Mouse (Mus musculus) stomach, postnatal 0 days (tissue): ENCODE results near the gene Rad17. TPM values are rescaled to one million over a fixed set of nuclear protein-coding genes. Genes with fewer than 3 reads are reported as not detected.

Experiments used
- ATAC-seq: fragments of 200-750 bp; cut with Nextera tagmentation; 2 replicates; pipeline ENCODE4 v1.8.0; 2017; ENCODE audit not compliant: low FRiP score, low TSS enrichment
- DNase-seq: peaks from one replicate; pipeline ENCODE4 v3.0.0-alpha.2; 2016; ENCODE audit warnings: low spot score
- H3K27ac ChIP-seq: fragments of 300-500 bp; sonication (generic); replicated peaks from 2 replicates; pipeline ENCODE4 v1.5.1; 2014; ENCODE audit warnings: mild to moderate bottlenecking, control low read depth
- H3K27me3 ChIP-seq: fragments of 300-500 bp; sonication (generic); 2 replicates; pipeline ENCODE4 v1.6.1; 2014; ENCODE audit warnings: low read length; ENCODE audit not compliant: control insufficient read depth, insufficient read depth
- H3K36me3 ChIP-seq: fragments of 300-500 bp; sonication (generic); 2 replicates; pipeline ENCODE4 v1.6.1; 2014; ENCODE audit warnings: low read length, mixed read lengths; ENCODE audit not compliant: control insufficient read depth, insufficient read depth
- H3K4me1 ChIP-seq: fragments of 300-500 bp; sonication (generic); replicated peaks from 2 replicates; pipeline ENCODE4 v1.6.1; 2014; ENCODE audit warnings: antibody characterized with exemption; ENCODE audit not compliant: control insufficient read depth, insufficient read depth
- H3K4me2 ChIP-seq: fragments of 300-500 bp; sonication (generic); replicated peaks from 2 replicates; pipeline ENCODE4 v1.6.1; 2014; ENCODE audit warnings: low read depth, mild to moderate bottlenecking, control low read depth, moderate library complexity
- H3K4me3 ChIP-seq: fragments of 300-500 bp; sonication (generic); 2 replicates; pipeline ENCODE4 v1.5.1; 2014; ENCODE audit warnings: low read depth, low read length, control low read depth
- H3K9ac ChIP-seq: fragments of 300-500 bp; sonication (generic); 2 replicates; pipeline ENCODE4 v1.6.1; 2014; ENCODE audit warnings: mild to moderate bottlenecking, low read length, control low read depth, mixed read lengths
- H3K9me3 ChIP-seq: fragments of 300-500 bp; sonication (generic); 2 replicates; pipeline ENCODE4 v1.6.1; 2016; ENCODE audit warnings: low read length; ENCODE audit not compliant: control insufficient read depth
- CTCF ChIP-seq: IDR thresholded peaks from 2 replicates; pipeline ENCODE4 v1.5.1; 2016; ENCODE audit warnings: antibody characterized with exemption, low read depth, mild to moderate bottlenecking, moderate library complexity
- EP300 ChIP-seq: optimal IDR thresholded peaks from 2 replicates; pipeline ENCODE3; 2016; ENCODE audit warnings: antibody characterized with exemption
- WGBS: fragments of 180-500 bp; shearing (Covaris S2); extraction: QIAGEN DNeasy Blood & Tissue Kit; methylation state at CpG from one replicate; pipeline ENCODE4 v1.1.7; 2014; 5-methylcytosine and 5-hydroxymethylcytosine counted together
- polyA plus RNA-seq: library from polyadenylated mRNA; unstranded; fragments of >200 nt; fragmentation: Nextera tagmentation; extraction: Ambion mirVana; gene quantifications from 2 replicates; pipeline ENCODE4 v1.2.1, GENCODE M21; 2015

The Rad17 gene
- polyA plus RNA-seq, 1 experiment from 2014 or later, result 13.0 TPM

- TF ChIP-seq EP300 (no peak), CTCF (no peak)
- no peaks in the 10 kb centered on the region for H3K9me3 ChIP-seq
- no peak overlapping the region for H3K9ac ChIP-seq
- H3K27me3 ChIP-seq, result no peaks in the 10 kb centered on the region
- H3K36me3 ChIP-seq, result no peaks in the 10 kb centered on the region
- no peak overlapping the region for H3K4me3 ChIP-seq
- no peak for ATAC-seq
- no peaks in the 10 kb centered on the region for H3K4me1 ChIP-seq
- no peak overlapping the region for H3K4me2 ChIP-seq
- WGBS, result 93% methylated on average over 5 of the region's 5 CpGs
- DNase-seq, result no peak
- H3K27ac ChIP-seq, result no peak overlapping the region
Observed at GRCm38 (mm10) chr13:100658091-100658490, 7.2 kb upstream of the Rad17 start.

GRCm38 (mm10) chr13:100651439-100652186, 762 bp upstream of the Rad17 start, which contains the start of gene Taf9:
Gene Taf9, plus strand, starts transcription at chr13:100651579.
- peak within 1 kb of the TSS; percentile 90 for H3K4me3 ChIP-seq
- TF ChIP-seq EP300, result no peak
- TF ChIP-seq CTCF, result no peak
- DNase-seq, result no peak
- H3K36me3 ChIP-seq, result 0 out of 2 replicates have a peak, but pooled peaks cover 3% of the 10 kb centered on the region
- peak within 1 kb of the TSS; percentile 71 for H3K4me2 ChIP-seq
- no peaks in the 10 kb centered on the region for H3K9me3 ChIP-seq
- ATAC-seq, result peak; percentile 72; the same call in 1 of the 2 replicates
- peak within 1 kb of the TSS; percentile 85 for H3K9ac ChIP-seq
- H3K4me1 ChIP-seq, result 0 out of 2 replicates have a peak, but pooled peaks cover 3% of the 10 kb centered on the region
- peak within 1 kb of the TSS; percentile 96 for H3K27ac ChIP-seq
- H3K27me3 ChIP-seq, result no peaks in the 10 kb centered on the region
- WGBS, result 0% methylated on average over 54 of the region's 63 CpGs

GRCm38 (mm10) chr13:100648223-100648622, 2.6 kb downstream of the Rad17 start:
- no peak overlapping the region for H3K9ac ChIP-seq
- no peak overlapping the region for H3K27ac ChIP-seq
- H3K9me3 ChIP-seq, result no peaks in the 10 kb centered on the region
- DNase-seq (no peak), ATAC-seq (no peak)
- no peaks in the 10 kb centered on the region for H3K27me3 ChIP-seq
- H3K4me2 ChIP-seq, result no peak overlapping the region
- no peak overlapping the region for H3K4me3 ChIP-seq
- TF ChIP-seq EP300 (no peak), CTCF (no peak)
- 94% methylated on average over 8 of the region's 8 CpGs for WGBS
- 0 out of 2 replicates have a peak, but pooled peaks cover 3% of the 10 kb centered on the region for H3K4me1 ChIP-seq
- 0 out of 2 replicates have a peak, but pooled peaks cover 9% of the 10 kb centered on the region for H3K36me3 ChIP-seq

GRCm38 (mm10) chr13:100642471-100643209, 8.2 kb downstream of the Rad17 start:
- H3K9me3 ChIP-seq, result no peaks in the 10 kb centered on the region
- no peak for TF ChIP-seq CTCF
- no peak for TF ChIP-seq EP300
- H3K4me3 ChIP-seq, result no peak overlapping the region
- no peaks in the 10 kb centered on the region for H3K4me1 ChIP-seq
- no peak overlapping the region for H3K9ac ChIP-seq
- no peak overlapping the region for H3K27ac ChIP-seq
- ATAC-seq, result no peak
- DNase-seq, result no peak
- no peak overlapping the region for H3K4me2 ChIP-seq
- H3K36me3 ChIP-seq, result 0 out of 2 replicates have a peak, but pooled peaks cover 15% of the 10 kb centered on the region
- H3K27me3 ChIP-seq, result no peaks in the 10 kb centered on the region
- WGBS, result 85% methylated on average over 4 of the region's 4 CpGs

GRCm38 (mm10) chr13:100634106-100634691, 16.7 kb downstream of the Rad17 start:
- 93% methylated on average over 3 of the region's 3 CpGs for WGBS
- H3K27me3 ChIP-seq, result no peaks in the 10 kb centered on the region
- no peak for TF ChIP-seq EP300
- TF ChIP-seq CTCF, result no peak
- no peak for DNase-seq
- no peak overlapping the region for H3K27ac ChIP-seq
- H3K4me3 ChIP-seq, result no peak overlapping the region
- no peak overlapping the region for H3K4me2 ChIP-seq
- no peaks in the 10 kb centered on the region for H3K4me1 ChIP-seq
- no peak overlapping the region for H3K9ac ChIP-seq
- ATAC-seq, result no peak
- H3K36me3 ChIP-seq, result peaks cover 15% of the 10 kb centered on the region; the same call in 1 of the 2 replicates
- no peaks in the 10 kb centered on the region for H3K9me3 ChIP-seq

GRCm38 (mm10) chr13:100622241-100622640, 28.6 kb downstream of the Rad17 start:
- ATAC-seq (no peak), DNase-seq (no peak)
- Histone ChIP-seq H3K36me3 (peaks cover 7% of the 10 kb centered on the region), H3K4me2 (no peak overlapping the region), H3K9ac (no peak overlapping the region), H3K4me3 (no peak overlapping the region), H3K27me3 (no peaks in the 10 kb centered on the region), H3K4me1 (no peaks in the 10 kb centered on the region), H3K27ac (no peak overlapping the region), H3K9me3 (no peaks in the 10 kb centered on the region)
- TF ChIP-seq EP300 (no peak), CTCF (no peak)
- WGBS, result 66% methylated on average over 4 of the region's 4 CpGs
